Mouse (Mus musculus): Measurements from ENCODE around the gene Ppp1r1b. TPM values are rescaled to one million over a fixed set of nuclear protein-coding genes. Genes with fewer than 3 reads are reported as not detected.

Ppp1r1b gene
- total RNA-seq, 2 experiments from 2014 or later: 0.35 to 0.70 TPM

DNA sequence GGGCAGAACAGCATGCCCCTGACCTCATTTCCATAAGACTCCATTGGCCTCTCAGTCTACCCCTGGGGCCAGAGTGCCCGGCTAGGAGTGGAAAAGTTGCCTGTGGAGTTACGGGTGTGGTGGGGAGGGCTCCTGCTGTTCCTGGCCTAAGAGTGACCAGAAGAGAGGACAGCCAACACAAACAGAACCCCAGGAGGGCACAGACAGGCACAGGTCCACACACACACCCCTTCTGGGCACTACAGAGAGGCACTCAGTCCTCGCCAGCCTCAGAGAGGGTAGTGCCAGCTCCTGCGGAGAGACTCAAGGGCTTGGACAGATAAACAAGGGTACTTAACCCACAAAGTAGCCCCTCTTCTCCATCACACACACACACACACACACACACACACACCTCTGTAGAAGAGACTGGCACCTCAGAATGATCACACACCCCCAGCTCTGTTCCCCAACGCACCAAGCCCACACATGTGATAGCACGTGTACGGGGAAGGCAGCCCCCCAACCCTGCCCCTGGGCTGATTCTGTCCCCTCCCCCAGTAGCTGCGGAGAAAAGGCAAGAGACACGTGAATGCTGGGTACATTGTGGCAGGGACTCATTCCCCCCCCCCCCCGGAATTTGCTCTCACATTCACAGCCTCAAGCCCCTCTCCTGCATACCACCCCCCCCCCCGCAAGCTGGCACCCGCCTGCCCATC is 670 bp upstream of the Ppp1r1b start:
- no peak for DNase-seq

DNA sequence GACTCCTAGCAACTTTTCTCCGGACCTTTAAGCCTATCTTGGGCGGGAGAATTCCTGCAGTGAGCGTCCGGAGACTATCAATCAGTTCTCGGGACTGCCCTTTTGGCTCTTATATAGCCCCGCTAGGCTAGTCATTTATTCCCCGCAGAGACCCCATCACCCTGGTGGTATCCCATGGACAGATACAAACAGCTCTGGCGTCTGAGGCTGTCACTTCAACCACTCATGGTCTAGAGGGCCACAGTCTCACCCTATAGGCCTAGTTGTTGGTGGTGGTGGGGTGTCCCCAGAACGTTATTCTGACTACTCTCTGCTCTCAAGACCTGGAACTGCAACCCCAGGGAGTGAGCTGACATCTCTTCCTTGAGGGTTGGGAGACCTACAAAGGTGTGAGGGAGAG is 1.1 kb downstream of the Ppp1r1b start:
- DNase-seq: no peak

DNA sequence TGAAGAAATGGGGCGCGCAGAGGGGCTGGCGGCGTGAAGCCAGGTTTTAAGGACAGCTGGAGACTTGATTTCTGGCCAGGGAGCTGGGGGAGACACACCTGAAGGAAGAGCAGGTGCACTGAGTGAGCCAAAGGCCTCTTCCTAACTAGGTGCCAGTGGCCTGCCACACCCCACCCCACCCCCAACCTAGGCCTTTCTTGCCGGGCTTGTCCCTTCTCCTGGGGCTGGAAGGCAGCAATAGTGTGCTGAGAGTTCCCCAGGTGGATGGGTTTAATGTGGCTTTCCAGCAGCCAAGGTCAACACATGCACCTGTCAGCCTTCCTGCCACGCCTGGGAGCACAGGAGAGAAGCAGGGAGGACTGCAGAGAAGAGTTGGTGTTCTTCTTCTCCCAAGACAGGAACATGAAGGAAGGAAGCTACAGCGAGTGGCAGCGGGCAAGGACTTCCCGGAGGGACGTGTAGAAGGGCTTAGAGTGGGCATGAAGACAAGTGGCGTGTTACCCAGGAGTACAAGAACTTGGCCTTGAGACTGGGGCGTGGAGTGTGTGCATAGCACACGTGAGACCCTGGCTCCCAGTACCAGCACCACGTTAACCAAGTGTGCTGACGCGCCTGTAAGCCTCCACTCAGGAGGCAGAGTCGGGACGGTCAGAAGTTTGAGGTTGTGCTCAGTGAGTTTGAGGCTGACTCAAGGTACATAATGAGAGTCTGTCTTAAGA is 4.2 kb downstream of the Ppp1r1b start:
- DNase-seq: no peak

DNA sequence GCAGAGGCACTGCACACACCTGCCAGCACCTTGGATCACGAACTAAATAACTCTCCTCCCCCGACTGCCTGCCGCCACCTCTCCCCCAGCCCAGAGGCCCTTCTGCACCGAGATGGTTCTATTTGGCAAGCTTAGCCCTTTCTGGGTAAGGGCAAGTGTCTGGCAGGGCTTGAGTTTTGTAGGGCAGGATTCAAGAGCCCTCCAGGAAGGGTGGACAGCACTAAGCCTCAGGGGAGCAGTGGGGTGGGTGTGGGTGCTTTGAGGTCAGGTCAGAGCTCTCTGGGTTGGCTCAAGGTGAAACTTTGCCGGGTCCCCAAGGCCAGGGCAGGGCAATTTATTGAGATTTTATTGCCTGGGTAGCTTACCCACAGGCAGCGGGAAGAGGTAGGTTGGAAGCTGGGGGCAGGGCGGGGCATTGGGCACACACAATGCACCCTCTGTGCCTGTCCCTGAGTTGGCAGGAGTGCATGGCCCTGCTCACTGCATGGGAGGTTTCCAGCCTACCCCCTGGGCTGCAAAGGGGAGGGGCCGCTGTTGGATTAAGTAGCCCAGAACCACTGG is 5.5 kb downstream of the Ppp1r1b start:
- no peak for DNase-seq

DNA sequence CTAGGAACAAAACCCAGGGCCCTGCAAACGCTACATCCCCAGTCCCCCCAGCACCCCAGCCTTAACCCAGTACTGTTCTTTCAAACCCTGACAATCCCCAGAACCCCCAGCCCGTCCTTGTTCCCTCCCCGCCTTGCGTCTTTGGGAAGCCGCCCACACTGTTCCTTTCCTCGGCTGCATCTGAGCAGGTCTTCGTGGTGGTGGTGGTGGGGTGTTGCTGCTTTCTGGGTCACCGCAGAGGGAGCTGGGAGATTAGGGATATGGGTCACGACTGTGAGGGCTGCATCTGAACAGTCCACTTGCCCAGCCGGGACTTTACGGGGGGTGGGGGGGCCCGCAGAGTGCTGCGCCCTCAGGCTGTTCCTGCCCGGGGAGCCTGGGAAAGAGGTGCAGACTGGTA is 6.2 kb downstream of the Ppp1r1b start:
- no peak for DNase-seq

DNA sequence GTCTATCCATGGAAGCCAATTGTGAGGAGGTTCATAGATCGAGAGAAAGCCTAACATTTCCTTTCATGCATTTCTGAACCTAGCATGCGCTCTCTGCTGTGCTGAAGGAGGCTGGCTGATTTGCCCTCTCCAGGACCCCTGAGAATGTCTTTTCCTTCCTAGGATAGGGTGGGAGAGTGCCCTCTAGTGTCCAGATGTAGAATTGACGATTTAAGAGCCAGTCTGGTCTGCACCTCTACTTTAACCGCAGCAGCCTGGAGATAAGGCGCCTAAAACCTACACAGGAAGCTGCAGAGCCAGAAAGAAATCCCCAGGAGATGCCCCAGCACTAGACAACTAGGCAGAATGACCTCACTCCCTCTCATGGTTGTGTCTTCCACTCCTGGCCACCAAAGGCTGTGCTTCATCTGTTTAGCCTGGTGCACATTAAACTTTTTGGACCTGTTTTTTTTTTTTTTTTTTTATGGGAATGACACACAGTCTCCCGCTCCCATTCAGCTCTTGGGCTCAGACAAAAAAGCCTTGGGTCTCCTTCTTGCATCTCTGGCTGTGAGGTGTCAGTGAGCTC is 7.6 kb downstream of the Ppp1r1b start:
- no peak for DNase-seq

DNA sequence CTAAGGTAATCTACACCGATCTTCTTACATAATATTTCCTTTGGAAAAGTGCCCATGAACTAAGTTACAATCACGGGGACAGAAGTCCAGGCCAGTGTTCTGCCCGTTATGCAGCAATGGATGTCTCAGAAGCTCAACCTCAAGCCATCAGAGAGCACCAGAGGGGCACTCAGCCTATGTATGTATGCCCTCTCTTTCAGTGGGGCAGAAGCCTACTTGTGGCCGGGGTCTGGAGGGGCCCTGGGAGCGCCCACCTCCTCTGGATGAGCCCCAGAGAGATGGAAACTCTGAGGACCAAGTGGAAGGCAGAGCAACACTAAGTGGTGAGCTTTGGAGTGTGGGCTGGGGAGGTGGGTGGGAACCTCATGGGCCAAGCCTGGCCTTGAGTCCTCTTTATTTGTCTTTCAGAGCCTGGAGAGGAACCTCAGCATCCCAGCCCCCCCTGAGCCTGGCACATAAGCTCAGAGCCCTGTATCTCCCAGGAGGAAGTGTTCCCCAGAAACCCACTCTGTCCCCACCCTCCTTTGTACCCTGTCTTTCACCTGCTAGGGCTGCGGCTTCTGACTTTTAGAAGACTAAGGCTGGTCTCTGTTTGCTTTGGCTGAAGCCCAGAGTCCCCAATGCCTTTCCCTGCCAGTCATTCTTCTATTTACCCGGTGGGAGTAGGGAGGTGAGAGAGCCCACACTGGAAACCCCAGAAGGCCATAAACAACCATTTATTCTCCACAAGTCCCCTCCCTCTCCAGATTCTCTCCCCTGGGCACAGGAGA is 8.6 kb downstream of the Ppp1r1b start:
- no peak for DNase-seq

DNA sequence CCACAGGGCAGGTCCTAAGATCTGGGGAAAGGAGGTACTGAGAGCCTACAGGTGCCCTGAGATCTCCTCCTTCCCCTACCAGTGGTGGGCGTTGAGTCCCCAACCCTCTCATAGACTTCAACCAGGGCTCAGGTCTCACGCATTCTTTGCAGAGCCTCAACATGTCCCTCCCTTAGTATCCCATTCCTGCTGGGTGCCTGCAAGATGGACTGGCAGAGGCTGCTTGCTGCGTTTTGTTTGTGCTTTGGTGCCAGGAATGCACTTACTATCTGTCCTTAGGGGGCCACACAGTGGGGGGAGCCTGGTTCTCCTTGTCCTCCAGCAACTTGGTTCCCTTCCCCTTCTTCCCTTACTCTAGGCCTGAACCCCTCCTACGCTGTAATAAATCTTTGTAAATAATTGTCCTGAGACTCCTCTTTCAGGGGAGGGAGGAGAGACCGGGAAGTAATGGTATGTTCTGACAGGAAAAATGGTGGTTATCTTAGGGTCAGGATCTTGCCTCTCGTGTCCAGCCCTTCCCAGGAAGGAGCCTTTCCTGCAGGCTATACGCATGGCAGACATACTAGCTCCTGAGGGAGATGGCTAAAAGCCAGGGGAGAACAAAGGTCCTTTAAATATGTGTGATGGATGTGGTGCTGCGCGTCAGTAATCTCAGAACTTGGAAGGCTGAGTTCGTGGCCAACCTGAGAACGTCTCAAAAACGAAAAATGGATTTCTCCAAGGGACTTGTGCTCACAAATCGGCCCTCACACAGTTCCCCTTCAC is 9.4 kb downstream of the Ppp1r1b start:
- peak; percentile 5 for DNase-seq

DNA sequence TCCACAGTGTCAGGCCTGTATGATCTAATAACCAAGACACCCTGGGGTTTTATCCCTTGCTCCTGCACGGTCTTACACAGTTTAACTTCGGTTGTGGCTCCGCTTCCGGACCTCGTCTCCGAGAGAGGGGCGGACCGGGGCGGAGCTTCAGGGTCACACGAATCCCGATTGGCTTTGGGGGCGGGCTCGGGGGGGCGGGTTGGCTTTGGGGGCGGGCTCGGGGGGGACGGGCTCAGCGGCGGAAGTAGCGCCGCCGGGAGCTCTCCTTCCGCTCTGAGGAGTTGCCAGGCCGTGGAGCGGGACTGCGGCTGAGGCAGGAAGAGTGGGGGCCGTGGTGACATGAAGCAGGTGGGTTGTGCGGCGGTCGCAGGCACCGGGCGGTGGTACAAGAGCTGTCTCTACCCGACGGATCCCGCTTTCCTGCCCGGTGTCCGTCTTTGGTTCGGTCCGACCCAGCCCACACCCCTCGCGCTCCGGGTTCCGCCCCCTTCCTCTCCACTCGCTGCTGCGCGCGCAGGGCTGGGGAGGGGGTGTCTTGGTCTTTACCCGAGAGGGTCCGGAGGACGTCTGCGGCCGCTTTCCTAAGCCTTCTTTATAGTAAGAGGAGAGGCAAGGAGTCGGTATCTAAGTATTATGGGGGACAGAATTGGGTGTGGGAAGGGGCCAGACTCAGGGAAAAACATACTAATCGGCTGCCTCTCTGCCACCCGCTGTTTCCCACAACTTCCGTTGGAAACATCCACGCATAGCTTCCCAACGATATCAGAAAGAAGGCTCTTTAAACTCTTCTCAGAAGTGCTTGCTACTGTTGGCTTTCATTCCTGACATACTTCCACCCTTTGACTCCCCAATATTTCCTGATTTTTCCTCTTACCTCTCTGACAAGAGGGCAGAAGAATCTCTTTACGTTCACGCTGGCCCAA is 10.2 kb downstream of the Ppp1r1b start, which contains the start of gene Stard3:
Gene Stard3 (plus strand): TSS at position 208 of the 923 bp plus-strand sequence.
- peak; percentile 89 for DNase-seq

DNA sequence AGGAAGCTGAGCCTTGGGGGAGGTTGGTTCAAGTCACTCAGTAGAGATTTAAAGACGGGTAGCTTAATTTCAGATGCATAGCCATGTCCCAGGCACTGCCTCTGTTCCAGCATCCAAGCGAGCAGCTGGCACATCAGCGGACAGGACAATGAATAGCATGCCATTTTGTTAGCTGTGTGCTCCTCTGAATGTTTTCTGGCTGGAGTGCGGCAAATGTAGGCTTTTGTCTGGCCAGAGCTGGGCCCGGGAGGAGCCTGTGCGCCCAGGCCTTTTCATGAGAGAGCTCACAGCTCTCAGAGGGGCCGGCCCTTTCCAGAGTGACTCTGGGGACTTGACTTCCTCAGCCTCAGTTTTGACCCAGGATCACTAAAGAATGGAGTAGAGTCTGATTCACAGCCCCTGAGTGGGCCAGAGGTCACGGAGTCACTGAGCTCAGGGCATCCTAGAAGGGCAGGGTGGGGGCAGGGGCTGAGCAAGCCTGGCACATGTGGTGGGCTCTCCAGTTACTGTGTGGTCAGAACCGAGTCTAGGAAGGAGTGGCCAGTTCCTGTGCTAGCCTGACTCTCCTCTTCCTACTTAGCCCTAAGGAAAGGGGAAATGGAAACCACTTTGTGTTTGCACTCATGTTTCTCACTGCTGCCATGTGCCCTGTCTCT is 12.8 kb downstream of the Ppp1r1b start:
- DNase-seq: peak; percentile 5

DNA sequence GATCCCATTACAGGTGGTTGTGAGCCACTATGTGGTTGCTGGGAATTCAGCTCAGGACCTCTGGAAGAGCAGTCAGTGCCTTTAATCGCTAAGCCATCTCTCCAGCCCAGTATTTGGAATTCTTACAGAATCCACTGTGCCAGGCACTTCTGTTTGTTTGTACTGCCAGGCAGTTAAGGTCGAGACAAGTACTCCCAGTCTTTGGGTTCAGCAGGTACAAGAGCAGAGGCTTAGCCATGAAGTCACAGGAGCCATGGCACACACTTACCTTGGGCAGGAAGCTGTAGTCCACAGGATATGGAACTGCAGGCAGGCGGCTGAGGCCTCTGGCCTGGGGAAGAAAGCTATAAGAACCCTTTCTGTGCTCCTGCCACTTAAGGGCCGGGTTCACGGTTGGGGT is 15.6 kb downstream of the Ppp1r1b start:
- DNase-seq: no peak

DNA sequence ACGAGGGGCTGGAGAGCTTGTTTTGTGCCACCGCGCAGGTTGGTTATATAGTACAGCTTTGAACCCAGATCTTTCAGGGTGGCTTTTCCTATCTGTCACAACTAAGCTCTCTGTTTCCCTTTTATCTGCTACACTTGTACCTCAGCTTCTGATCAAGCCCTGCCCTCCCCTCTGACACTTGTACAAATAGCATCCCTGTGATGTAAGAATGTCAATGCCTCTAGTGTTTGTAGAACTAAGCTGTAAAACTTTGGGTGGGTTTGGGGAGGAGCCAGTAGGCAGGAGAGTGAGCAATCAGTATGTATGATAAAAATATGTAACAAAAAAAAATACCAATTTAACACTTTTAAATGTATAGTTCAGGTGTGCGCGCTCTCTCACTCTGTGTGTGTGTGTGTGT is 16.2 kb downstream of the Ppp1r1b start:
- no peak for DNase-seq

DNA sequence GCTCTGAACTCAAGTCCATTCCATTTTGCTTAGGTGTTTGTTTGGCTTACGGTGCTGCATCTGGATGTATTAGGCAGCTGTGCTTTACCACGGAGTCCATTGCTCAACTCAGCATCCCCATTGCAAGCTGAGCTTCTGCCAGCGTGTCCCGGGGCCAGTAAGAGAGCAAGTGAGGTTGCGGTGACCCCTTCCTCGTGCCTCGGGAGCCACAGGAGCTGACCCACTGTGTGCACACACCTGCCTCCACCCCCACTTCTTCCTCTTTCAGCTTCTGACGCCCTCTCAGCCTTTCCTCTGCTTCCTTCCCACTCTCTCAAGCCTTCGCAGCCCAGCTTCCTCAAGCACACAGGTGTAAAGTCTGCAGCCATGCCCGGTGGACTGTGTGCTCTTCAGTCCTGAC is 18.1 kb downstream of the Ppp1r1b start:
- no peak for DNase-seq

DNA sequence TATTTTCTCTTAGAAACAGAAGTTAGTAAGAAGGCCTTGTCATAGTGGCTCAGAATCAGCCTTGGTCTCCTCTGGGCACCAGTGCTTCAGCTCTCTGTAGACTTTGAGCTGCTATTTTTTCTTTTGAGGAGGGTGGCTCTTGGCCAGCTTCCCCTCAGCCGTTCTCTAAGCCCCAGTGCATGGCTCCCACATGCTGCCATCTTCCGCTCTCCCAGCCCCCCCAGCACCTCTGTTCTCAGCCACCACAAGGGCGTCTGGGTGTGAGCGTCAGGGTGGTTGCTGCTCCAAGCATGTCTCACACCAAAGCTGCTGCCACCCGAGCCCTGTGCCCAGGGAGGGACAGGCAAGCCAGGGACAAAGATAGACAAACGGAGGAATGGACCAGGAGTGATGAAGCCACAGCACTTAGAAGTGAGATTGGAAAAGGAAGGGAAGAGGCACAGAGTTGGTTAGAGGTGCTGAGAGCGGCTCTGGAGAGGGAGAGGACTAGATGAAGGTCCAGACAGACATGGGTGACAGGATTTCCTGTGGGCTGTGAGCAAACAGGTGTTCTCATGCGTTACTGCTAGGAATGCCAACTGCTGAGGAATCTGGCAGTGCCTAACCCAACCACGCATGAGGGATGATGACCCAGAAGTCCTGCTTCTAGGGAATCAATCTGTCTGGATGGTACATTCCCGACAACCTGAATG is 19.1 kb downstream of the Ppp1r1b start:
- no peak for DNase-seq

DNA sequence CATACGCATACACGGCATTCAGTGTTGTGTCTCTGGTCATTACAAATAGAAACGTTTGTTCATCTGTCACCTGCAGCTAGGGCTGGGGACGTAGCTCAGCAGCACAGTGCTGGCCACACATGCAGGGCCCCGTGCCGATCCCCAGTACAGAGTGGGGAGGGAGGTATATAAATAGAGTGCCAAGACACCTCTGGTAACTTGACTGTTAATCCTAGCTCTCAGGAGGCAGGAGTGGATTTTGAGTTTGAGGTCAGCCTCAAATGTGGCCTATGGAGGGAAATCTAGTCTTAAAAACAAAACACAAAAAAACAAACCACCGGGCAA is 19.6 kb downstream of the Ppp1r1b start:
- no peak for DNase-seq

DNA sequence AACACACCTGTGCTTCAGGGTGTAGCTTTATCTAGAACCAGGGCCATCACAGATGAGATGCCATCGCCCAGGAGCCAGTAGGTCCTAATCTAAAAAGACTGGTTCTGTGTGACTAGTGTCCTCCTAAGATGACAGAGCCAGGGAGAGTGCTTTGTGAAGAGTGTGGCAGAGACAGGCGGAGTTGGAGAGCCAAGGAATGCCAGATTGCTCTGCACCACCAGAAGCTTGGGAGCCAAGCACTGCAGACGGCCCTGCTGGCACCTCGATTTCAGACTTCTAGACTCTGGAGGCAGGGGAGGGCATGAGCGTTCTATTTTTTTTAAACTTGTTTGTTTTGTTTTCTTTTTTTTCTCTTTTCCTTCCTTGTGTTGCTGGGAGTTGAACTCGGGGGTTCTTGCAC is 21.1 kb downstream of the Ppp1r1b start:
- DNase-seq: no peak

DNA sequence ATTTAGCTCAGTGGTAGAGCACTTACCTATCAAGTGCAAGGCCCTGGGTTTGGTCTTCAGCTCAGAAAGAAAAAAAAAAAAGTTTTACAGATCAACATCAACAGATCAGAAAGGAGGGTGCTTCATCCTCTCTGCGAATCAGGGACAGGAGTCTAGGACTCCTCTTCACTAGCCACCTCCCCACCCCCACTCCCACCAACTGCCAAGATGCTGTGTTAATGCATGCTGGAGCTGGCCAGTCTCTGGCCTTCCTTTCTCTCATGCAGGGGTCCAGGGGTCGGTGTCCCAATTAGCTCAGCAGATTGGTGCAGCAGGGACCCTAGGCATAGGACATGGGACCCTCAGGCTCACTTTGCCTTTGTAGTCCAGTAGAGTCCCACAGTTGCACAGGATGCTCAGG is 22.4 kb downstream of the Ppp1r1b start:
- no peak for DNase-seq

DNA sequence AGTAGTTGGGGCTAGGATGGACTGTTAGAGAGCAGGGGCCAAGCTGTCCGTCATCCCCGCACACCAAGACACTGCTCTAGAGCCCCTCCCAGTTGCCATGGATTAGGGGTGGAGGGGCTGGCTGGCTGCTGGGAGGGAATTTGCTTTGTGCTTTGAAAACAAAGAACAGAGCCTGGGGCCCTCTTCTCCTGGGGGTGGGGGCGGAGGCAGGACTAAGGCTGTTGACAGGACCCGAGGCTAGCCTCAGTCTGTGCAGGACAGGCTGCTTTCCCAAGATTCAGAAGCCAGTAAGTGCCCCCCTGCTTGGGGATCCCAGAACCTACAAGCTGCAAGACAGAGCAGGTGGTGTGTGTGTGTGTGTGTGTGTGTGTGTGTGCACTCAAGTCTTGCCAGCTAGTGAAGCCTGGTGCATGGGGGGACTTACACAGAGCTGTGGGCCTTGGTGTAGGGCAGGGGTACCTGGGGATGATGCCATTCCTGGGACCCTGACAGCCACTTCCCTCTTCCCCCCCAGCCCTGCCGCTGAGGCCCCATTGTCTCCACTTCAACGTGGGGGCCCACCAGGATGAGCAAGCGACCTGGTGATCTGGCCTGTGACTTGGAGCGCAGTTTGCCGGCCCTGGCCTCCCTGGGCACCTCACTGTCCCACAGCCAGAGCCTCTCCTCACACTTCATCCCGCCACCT is 23.5 kb downstream of the Ppp1r1b start:
- no peak for DNase-seq

DNA sequence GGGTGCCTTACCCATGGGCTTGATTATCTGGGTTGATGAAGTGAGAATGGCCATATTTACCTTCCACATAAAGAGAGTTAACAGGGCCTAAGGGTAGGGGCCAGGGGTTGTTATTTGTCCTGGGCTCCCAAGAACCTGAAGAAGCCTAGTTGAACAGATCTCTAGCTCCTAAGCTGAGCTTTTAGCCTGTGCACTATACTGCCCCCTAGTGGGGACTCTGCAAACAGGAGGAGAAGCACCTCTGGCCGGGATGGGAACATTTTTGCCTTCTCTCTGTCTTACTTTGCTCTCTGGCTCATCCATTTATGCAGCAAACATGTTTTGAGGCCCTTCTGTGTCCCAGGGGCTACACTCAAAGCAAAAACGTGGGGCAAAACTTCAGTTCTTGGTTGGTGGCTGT is 24.2 kb downstream of the Ppp1r1b start:
- DNase-seq: peak; percentile 75
